Mouse (Mus musculus) adrenal gland (tissue): ENCODE measurements around the gene Smad1.
"Not testable (repeated sequence)": the region's sequence is repeated elsewhere in the genome, so short reads cannot be mapped to it uniquely, and the experiment has no call there.

Experiments used
- intact Hi-C: fragments of 180-260 bp; cut with DNase I; formaldehyde crosslinking; loops from one replicate; pipeline ENCODE4 v1.15.1; 2025
- long read RNA-seq, 2 experiments: library from polyadenylated mRNA; unstranded; transcript quantifications; one replicate each; pipeline ENCODE4 v2.0.0; 2020; ENCODE audit warnings: borderline replicate concordance in 1 of 2; ENCODE audit not compliant: insufficient replicate concordance in 1 of 2

Smad1 gene
- long read RNA-seq, experiment 1, partial matches to known transcripts: 1 of 5 reads
- long read RNA-seq, experiment 1, other reads (novel, unspliced or antisense): 3 of 5 reads
- long read RNA-seq, experiment 2, transcript Smad1-202 (7 exons, 3,099 nt): major isoform, 7 of 11 reads
- long read RNA-seq, experiment 2, partial matches to known transcripts: 3 of 11 reads
- long read RNA-seq, experiment 2, other reads (novel, unspliced or antisense): 1 of 11 reads

GRCm38 (mm10) chr8:79398994-79399650 is at the start of gene Smad1:
TSS of gene Smad1 (minus strand) at chr8:79399518.
- intact Hi-C loops: loop anchor here (5.0 kb wide), 1 partner anchor 102 kb away; no protein-coding TSS in a partner anchor

DNA sequence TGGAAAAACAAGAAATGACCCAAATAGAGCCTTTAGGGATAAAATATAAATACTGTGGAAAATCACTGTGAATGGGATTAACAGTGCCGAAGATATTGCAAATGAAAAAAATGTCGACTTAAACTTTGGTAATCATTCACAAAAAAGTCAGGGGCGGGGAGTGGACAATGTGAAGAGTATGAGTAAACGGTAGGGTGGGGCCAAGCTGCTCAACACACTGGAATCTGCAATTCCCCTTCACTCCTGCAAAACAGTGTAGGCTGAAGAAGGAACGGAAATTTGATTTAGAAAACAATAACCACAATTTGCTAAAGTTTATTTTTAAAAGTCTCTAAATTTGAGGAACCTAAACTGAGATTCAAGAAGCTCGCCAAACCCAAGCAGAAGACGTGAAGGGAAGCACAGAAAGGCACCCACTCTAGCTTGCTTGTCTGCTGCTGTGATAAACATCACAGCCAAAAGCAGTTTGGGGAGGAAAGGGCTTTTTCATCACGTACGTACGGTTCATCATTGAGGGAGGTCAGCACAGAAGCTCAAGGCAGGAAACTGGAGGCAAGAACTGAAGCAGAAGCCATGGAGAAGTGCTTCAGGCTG is 48.0 kb upstream of the Smad1 start:
- intact Hi-C loops: no loop called here

- intact Hi-C loops: no loop called here
Observed at GRCm38 (mm10) chr8:79443460-79444098, 44.3 kb upstream of the Smad1 start.

DNA sequence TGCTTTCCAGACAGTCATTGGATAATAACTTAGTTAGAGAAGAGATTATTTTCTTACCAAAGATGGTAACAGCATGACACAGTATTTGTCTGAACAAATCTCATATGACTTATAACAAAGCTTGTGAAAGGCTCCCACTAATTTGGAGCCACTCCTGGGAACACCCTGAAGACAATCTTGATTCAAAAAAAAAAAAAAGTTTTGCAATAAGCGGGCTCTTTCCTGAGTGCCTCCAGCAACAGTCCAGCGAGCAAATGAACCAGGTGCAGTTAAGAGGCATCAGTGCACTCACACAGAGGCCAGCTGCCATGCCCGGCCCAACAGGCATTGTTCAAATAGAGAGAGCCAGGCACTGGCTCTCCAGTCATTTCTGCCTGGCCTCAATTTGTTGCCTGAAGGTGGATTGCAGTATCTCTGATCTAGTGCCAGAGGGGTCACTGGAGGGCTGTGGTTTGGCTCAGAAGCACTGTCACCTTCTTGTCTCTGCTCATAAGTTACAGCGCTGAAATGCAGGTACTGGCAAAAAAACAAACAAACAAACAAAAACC is 34.7 kb upstream of the Smad1 start:
- intact Hi-C loops: no loop called here

- intact Hi-C loops: no loop called here
Observed at GRCm38 (mm10) chr8:79414907-79415306, 15.6 kb upstream of the Smad1 start.

DNA sequence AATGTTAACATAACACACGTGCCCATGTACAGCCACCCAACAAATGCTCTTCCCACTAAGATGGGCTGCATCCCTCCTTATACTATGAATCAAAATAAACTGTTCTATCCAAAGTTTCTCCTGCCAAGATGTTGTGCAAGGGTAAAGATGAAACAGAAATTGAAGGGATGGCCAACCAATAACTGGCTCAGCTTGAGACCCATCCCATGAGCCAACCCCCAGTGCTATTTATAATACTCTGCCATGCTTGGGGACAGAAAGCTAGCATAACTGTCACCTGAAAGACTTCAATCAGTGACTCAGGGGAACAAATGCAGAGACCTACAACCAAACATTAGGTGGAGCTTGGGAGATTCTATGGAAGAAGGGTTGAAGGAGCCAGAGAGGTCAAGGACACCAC is 11.2 kb upstream of the Smad1 start:
- intact Hi-C loops: no loop called here

GRCm38 (mm10) chr8:79407356-79407755 is 8.0 kb upstream of the Smad1 start:
- intact Hi-C loops: not testable (repeated sequence)

GRCm38 (mm10) chr8:79404895-79405557 is 5.7 kb upstream of the Smad1 start:
- intact Hi-C loops: no loop called here

DNA sequence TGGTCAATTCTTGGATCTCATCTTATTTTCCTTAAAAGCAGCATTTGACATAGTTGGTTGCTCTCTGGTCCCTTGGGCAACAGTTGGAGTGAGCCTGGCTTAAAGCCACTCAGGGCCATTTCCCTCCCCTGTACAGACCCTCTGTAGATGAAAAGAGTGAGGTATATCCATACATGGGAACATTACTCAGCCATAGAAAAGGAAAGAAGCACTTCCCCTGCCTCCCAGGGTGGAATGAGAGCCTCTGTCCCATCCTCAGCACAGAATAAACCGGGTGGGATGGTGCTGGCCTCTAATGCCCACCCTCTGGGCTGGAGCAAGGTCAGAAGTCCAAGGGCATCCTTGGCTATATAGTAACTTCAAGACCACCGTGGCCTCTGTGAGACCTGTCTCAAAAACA is 1.4 kb upstream of the Smad1 start:
- intact Hi-C loops: no loop called here

- intact Hi-C loops: loop anchor here (5.0 kb wide), 1 partner anchor 101 kb away; no protein-coding TSS in a partner anchor
Observed at GRCm38 (mm10) chr8:79398251-79398981, 902 bp downstream of the Smad1 start.

- intact Hi-C loops: loop anchor here (5.0 kb wide), 1 partner anchor 100 kb away; no protein-coding TSS in a partner anchor
Observed at GRCm38 (mm10) chr8:79397705-79398250, 1.5 kb downstream of the Smad1 start.

- intact Hi-C loops: loop anchor here (5.0 kb wide), 1 partner anchor 100 kb away; no protein-coding TSS in a partner anchor
Observed at GRCm38 (mm10) chr8:79396911-79397310, 2.4 kb downstream of the Smad1 start.

GRCm38 (mm10) chr8:79394009-79394408 is 5.3 kb downstream of the Smad1 start:
- intact Hi-C loops: no loop called here

DNA sequence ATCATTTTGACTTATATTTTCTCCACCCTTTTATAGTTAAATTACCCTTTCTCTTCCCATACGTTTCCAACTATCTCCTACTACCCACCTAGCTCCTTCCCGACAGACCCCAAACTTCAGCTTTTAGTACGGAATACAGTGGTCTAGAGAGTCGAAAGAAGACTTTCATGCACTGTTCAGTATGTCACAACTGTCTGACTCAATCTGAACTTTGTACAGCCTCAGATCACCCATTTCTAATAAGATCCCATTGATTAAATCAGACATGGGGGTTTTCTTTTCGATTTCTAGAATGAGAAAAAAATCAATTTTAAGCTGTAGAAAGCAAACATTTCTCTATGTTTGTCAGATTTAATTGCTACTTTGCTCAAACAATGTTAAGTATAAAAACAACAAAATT is 6.1 kb downstream of the Smad1 start:
- intact Hi-C loops: no loop called here

- intact Hi-C loops: no loop called here
Observed at GRCm38 (mm10) chr8:79392649-79393048, 6.7 kb downstream of the Smad1 start.

DNA sequence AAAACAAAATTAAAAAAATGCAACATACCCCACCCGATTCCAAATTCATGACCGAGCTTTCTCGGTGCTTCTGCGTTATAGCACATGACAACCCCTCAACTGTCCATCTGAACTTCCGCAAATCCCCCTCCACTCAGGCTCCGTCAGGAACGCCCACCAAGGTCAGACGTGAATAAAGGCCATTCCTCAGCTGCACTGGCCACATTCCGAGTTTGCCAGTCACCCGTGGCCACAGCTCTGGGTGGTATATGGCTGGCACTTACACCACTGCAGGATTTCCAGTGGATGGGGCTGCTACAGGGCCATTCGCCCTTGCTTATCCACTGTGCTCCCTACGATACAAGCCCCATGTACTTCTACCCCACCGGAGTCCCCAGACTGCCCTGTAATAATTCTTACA is 7.9 kb downstream of the Smad1 start:
- intact Hi-C loops: no loop called here

- intact Hi-C loops: no loop called here
Observed at GRCm38 (mm10) chr8:79389074-79389786, 10.1 kb downstream of the Smad1 start.

DNA sequence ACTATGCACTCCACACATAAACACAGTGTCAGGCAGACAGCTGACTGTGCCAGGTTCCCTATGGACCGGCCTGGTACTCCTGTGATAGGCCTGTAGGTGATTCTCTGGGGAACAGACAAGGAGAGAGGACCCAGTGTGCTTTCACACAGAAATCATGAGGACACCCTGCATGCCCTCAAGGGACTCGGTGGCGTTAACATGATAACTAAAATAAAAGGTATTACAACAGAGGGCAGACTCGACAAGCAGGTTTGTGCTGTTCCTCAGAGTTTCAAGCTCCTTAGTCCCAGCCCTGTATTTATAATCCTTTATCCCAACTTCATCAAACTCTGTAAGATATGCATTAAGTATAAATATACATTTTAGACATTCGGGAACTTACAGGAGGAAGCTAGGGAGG is 12.5 kb downstream of the Smad1 start:
- intact Hi-C loops: no loop called here

DNA sequence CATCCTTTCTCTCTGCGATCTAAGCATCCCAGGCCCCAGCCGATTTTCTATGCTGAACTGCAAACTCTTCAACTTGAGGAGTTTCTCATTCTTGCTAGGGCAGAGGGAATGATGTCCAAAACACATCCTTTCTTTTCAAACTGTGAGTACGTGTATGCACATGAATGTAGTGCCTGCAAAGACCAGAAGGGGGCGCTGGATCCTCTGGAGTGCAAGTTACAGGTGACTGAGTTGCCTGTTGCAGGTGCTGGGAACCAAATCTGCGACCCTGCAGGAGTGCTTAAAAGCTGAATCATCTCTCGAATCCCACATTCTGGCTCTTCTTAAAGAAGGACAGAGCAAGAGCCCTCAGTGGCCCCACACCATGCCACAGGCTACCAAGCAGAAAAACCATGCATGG is 13.0 kb downstream of the Smad1 start:
- intact Hi-C loops: no loop called here
